Mouse (Mus musculus): ENCODE measurements at regions not wholly inside any gene's neighbourhood (a gene's known extent, or its start where the extent isn't known, plus 50 kb on each side); places are given as distances from the start of the nearest gene placed in this dataset.

DNA sequence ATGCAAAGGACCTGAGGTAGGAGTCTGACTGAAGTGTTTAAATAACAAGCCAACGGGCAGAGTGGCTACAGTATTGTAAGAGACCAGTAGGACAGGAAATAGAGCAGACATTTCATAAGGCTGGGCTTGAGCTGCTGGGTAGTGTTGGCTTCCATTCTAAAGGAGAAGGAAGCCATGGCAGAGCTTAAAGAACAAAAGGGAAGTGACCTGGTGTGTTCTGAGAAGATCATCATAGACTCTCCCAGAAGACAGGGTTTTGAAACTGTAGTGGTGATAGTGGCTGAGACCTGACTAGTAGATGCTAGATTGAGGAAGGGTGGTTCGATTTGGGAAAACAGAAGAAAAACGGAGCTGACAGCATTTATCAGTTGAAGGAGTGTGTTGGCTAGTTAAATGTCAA, 514.1 kb upstream of the Zfp462 start:
- no peak for DNase-seq (ENCODE audit: low spot score)

DNA sequence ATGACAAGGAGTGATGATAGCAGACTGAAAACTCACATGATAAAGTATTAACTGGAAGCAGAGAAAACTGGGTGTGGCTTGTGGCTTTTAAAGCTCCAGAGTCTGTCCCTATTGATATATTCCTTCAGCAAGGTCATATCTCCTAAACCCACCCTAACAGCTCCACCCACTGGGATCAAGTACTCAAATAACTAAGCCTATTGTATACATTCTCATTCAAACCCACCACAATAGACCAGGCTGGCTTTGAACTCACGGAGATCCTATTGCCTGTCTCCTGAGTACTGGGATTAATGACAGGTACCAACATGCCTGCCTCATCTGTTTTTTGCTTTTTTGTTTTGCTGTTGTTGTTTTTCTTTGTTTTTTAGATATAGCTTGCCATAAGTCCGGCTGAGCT, 484.3 kb upstream of the Zfp462 start:
- DNase-seq (ENCODE audit: low spot score) = no peak

DNA sequence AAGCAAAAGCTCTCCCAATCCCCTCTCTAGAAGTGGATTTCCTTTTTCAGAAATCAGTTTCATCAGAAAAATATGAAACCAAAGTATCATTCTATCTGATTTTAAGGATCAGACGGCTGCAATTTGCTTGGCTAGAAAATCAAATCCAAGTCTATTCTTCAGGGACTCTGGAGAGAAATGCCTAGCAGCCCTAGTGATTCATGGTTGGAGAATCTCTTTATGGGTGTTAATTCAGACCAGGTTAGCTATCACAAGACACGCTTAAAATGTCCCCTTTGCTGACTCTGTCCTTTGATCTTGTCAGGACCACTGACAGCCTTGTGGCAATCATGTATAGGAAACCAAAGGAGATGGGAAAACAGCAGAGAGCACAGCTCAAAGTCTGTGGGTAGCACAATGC, 475.7 kb upstream of the Zfp462 start:
- no peak for DNase-seq (ENCODE audit: low spot score)

DNA sequence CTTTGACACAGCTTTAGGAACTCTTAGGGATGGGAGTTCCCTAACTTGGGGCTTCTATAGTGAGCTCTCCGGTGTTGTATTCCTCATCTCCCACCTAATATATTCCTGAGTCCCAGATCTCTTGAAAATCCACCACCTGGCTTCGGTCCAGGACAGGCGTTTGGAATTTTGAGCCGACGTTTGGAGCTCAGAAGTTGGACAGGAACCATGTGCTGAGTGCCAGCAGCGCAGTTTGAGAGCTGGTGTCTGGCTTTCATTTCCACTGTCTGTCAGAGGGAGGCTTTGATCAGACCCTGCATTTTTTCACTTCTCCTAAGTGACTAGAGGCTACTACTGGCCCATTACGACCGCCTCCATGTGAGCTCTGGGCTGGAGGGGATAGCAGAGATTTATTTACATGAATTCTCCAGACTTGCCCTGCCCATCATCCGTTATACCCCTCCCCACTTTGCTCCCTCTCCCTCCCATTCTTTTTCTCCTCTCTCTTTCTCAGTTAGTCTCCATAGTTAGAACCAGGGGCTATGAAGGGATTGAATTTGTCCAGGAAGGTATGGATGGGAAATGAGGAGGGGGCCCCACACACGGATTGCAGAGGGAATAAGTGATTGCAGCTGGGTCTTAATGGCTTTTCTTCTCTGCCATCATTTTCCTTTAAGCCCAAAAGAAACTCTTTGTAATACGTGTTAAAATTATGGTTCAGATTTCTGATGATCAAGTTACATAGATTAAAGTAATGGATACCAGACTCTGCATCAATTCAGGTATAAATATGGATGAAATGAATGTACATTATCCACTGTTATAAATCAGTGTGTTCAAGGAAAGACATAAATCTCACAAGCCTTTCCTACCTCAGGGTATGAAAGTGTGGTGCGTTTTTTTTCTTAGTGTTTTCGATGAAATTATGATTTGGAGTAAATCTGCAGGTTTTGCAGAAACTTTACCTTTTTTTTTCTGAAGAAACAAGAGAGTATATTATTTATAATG, 474.5 kb upstream of the Zfp462 start:
- no peak for DNase-seq (ENCODE audit: low spot score)

DNA sequence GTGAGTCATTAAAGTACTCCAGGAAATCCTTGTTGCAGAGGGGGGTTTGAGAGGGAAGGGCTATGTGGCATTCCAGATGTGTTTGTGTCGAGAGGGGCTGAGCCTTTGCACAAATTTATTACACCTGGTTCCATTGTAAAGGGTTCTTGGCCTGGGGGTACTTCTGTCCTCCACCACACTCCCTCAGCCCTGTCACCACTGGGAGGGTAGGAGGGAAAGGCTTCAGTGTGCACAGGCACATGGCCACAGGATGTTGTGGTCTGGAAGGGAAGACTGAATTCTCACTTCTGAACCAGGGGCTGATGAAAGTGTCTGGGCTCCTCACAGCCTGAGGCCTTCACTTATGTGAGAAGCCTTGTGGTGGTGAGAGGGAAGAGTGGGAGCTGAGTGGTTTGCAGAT, 473.8 kb upstream of the Zfp462 start:
- DNase-seq (ENCODE audit: low spot score) = no peak

DNA sequence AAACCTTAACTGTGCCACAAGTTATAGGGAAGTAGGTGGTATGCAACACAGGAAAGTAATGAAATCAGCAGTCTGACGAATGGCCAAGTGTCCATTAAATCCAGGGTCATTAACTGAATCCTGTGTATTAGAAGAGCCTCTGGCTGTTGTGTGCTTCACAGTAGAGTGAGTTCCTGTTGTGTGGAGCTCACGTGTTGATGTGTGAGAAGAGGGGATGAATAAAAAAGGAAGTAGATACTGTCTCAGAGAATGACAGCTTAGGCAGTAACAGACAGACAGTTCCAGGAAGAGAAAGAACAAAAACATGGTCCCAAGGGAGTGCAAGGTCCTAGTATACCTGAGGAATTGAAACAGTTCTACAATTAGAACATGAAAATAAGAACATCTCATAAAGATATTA, 463.1 kb upstream of the Zfp462 start:
- DNase-seq (ENCODE audit: low spot score) = no peak

DNA sequence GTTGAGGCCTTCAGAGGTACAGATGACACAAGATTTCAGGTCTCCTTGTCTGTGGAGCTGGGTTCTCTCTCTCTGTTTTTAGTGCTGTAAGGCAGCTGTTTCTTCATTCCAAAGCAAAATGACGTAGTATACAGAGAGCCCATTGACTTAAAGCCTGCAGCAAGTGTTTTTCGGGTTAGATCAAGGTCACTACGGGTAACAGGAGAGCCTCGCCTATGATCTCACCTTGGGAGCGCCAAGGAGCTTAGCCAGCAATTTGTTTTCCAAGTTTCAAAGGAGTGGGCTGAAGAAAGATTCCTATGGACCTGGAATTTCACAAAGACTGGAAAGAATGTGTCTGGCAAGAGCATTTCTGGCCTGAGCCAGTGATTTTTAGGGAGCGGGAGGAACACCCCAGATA, 451.8 kb upstream of the Zfp462 start:
- no peak for DNase-seq (ENCODE audit: low spot score)

DNA sequence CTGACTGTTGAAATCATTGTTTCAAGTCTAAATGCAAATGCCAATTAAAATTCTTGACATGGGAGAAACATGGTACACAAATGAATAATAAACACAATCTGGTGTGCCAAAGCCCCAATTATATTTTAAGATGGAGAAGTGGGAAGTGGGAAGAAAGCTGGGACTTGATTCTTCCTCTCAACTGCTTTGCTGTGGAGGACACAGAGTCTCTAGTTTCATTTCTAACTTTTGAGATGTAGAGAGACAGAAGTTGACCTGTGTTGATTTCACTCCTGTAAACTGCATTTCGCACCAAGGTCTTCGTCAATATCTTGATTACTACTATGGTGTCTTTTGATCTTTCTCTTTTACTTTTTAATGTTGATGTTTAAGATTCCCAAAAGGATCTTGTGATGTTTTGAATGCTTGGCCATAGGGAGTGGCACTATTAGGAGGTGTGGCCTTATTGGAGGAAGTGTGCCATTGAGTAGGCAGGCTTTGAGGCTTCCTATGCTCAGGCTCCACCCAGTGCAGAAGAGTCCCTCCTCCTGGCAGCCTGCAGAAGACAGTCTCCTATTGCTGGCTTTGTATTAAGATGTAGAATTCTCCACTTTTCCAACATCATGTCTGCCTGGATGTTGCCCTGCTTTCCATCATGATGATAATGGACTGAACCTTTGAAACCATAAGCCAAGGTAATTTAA, 447.4 kb upstream of the Zfp462 start:
- DNase-seq (ENCODE audit: low spot score) = no peak

DNA sequence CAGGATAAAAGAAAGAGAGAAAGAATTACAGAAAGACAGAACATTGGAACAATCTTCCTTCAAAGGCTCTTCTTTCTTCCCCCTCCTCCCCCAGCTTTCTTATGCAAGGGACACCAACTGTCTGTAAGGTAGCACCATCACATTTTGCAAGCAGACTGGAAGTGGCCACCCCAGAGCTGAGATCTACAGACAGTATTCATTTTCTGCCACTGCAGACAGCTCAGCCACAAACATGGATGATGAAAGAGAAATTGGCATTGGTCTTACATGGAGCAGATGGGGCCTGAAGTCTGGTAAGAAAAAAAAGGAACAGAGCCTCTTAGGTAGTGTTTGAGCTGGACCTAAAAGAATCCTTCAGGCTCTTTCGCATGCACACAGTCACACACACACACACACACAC, 428.9 kb upstream of the Zfp462 start:
- DNase-seq (ENCODE audit: low spot score) = no peak

DNA sequence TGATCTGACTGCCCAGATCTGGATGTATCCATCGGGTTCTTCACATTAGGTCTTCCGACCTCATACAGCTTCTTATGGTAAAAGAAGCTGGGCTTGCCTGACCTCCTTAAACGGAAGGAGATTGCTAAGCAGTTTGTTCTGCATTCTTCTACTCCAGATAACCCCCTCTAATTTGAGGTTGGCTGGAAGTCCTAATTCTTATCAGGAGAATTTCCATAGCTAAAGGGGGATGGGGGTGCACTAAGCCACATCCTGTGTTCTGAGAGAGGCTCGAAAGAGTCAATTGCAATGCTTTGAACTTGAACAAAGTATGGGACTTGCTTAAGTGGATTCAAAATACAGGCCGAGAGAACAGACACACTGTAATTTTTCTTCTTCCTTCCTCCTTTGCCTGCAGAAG, 421.6 kb upstream of the Zfp462 start:
- DNase-seq (ENCODE audit: low spot score) = no peak

DNA sequence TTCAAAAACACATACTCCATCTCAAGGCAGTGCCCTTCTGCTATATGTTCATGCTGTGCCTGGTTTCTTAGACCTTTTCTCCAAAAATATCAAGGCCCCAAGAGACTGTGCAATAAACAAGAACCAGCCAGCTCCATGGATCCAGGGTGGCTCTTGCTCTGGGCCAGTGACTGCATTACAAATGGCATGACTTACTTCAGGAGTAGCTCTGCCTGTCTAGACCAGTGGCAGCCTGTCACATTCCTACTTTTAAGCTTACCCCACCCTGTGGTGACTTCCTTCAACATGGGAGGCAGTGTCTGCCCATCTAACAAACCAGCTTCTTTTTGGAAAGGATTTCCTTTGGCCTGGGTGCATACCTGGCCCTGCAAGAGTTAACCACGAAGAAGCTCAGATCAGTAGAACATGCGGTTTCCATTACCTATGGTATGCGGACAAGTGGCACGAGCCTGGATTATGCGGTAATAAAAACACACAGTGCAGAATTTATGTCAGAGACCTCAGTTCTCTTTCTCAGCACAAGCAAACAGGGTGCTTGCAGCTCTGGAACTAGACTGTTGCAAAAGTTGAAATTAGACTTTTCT, 418.8 kb upstream of the Zfp462 start:
- DNase-seq (ENCODE audit: low spot score) = no peak

DNA sequence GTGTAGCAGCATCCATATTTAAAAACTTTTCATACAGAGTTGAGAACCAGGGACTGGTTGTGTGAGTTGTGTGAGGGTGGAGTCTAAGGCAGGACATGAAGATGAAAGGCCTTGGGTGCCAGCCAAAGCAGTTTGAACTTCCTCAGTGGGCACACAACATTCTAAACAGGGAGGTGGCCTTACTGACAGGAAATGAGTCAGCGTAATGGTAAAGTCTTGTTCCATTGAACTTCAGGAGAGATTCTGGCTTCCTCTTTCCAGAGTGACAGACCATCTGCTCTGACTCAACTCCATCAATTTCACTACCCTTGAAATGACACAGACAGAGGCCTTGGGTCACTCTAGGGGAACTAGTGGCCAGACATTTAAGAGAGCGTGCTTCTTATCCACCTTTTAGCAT, 417.2 kb upstream of the Zfp462 start:
- no peak for DNase-seq (ENCODE audit: low spot score)

DNA sequence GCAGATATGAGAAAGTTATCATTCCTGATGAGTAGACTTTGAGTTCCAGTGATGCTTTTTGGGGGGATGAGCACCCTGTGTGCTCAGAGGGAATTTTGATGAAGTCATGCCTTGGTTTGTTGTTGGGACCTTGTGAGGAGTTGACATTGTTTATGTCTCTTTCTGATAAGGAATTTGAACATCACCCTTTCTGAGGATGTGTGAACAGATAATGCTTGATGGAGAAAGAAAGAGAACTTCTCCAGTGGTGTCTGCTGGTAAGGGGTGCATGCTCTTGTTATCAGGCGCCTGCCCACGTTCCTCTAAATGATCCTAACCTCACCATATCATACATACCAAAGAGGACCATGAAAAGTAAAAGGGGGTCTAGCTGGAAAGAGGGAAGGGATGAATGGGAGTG, 413.1 kb upstream of the Zfp462 start:
- no peak for DNase-seq (ENCODE audit: low spot score)

DNA sequence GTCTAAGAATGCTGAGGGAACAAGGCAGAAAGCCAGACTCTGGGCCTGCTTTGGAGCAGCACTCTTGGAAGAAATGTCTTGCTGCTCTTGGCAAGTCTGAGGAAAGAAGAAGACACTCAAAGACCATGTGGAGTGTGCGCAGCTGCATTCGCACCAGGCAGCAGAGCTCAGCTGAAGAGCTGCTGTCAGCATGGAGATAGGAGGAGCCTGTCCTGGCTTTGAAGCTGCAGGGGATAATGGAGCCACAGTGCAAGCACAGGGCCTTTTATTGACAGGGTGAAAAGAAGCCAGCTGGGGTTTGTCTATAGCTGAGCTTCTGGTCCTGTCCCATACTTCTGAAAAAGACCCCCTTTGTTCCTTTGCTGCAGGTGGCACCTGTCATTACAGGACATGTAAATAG, 411.0 kb upstream of the Zfp462 start:
- no peak for DNase-seq (ENCODE audit: low spot score)

DNA sequence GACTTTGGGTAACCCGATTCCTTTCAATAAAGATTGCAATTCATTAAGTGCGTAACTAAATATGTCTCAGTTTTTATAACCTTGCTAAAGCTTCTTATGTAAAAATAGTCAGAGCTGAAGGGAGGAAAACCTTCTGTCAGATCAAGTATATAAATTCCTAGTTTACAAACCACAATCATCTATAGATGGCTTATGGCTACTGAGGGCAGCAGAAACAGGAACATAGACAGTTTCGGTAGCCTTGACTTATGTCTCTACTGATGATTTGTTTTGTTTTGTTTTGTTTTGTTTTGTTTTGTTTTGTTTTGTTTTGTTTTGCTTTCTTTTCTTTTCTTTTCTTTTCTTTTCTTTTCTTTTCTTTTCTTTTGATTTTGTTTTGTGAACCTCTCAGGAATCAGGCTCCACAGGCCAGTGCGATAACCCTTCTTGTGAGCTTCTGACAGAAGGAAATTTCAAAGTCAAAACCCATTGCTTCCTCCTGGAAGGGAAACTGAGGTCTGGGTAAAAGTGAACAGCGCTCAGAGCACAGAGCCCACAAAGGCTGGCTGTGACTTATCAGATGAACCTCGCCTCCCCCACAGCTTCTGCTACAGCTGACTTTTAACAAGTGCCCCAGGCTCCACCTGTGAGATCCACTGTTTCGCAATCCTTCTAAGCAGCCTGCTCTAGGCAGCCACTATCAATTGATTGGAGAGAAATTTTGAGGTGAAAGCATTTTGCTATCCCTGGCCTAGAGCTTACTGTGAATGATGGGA, 391.8 kb upstream of the Zfp462 start:
- DNase-seq (ENCODE audit: low spot score) = no peak

DNA sequence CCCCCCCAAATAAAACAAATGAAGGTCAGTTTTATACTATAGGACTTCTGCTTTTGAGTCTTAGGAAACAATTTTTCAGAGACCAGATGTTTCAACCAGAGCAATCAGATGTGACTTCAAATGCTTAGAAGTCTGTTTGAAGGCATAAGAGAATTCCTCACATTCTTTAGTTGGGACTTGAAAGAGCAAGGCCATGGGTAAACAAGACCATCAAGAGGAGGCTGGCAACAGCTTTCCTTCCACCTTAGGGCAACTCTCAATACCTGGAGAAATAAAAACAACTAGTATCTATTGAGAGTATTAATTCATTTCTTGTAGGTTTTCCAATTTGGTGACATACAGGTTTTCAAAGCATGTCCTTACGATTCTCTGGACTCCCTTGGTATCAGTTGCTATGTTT, 381.8 kb upstream of the Zfp462 start:
- DNase-seq (ENCODE audit: low spot score) = no peak

DNA sequence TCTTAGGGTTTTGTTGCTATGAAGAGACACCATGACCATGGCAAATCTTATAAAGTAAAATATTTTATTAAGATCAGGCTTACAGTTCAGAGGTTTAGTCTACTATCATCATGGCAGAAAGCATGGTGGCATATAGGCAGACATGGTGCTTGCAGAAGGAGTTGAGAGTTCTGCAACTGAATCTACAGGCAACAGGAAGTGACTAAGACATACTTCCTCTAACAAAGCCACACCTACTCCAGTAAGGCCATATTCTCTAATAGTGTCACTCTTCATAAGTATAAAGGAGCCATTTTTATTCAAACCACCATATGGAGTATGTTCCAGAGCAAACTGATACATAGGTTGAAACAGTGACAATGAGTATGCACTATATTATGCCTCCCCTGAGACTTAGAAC, 371.7 kb upstream of the Zfp462 start:
- no peak for DNase-seq (ENCODE audit: low spot score)

DNA sequence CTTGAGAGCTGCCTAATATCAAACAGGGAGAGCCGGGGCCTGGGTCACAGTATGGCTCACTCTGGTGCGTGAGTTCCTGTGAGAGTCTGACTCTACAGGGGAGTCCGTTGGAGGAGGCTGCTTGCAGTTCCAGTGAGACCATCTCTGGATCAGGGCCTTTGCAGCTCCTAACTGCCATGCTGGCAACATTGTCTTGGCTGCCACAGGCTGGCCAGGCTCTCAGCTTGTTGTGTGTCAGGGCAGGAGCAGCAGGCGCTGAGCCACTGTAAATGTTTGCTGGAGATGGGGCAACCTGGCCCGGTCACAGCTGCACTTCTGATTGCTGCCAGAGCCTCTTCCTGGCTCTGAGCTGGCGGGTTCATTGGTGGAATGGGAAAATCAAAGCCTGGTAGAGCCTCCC, 357.7 kb upstream of the Zfp462 start:
- no peak for DNase-seq (ENCODE audit: low spot score)

DNA sequence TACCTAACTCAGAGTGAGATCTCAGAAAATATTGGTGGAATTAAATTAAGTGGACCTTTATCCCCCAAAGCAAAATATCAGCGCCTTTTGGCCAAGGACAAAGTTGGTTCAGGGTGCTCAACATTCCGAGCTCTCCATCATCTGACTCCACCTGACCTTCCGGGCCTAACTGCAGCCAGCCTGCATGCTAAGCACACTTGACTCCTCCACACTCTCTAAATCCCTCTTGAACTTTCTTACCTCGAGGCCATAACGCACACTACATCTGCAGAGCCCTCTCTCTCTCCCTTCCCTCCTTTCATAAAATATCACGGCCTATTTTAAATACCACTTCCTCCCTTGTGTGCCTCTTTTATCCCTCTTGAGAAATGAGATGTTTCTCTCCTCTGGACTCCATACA, 356.1 kb upstream of the Zfp462 start:
- DNase-seq (ENCODE audit: low spot score) = no peak

DNA sequence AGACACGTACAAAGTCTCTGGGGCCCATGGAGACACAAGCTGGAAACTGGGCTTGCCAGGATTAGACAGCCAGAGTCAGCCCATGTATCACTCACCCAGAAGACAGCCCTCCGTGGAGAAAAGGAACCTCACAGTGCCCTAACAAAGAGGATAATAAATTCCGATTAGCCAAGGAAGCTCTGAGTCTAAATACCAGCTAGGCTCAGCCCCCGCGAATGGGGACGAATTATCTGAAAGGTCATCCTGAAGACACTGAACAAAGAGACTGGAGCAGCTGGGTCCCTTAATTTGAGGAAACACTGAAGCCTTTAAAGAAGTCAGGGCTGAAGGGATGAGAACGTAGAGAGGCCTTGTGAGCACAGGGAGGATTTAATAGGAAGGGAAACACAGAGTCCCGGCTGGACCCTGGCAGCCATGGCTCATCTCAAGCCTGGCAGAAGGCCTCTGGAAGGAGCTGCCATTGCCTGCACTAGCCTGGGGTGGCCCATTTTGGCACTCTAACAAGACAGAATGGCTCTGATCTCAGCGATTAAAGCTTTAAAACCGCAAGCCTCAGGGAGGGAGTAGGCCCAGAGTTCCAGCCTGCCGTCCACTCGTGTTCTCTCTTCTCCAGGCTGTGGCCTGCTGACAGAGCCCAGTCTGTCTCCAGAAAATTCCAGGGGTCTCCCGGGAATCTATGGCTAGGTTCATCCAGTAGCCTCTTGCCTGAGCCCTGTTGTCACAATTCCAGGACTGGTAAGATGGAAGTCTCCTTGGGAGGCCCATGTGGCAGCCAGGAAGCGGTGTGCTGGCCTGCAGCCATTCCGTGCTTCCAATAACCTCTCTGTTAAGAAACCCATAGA, 343.0 kb upstream of the Zfp462 start:
- DNase-seq (ENCODE audit: low spot score) = no peak

DNA sequence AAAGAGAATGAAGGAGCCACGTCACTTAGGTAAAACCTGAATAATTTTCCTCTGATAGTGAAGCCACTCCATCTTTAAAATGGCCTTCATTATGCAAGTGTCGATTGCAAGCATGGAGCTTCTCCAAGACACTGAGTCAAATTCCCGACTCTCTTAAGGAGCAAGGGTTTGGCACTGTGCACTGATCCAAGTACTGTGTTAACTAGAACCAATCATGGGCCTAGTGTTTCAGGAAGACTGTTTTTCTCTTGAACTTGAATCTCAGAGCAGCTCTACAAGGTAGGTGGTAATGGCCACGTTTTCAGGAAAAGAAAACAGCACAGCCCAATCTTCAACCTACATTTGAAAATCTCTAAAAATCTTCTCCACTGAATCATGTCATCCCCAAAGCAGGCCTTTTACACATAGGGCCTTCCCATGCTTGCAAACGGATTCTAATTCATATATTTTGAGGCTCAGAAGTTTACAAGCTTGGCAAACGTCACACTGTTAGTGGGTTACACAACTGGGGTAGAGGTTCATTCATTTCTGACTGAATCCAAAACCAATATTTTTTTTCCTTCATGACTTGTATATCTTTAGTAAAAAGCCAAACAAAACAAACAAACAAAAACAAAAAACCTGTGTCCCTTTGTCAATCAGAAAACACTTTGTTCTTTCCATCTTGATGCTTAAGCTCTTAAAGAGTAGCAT, 342.2 kb upstream of the Zfp462 start:
- no peak for DNase-seq (ENCODE audit: low spot score)
